Mouse (Mus musculus): ENCODE results near the gene Tmem135. TPM values are rescaled to one million over a fixed set of nuclear protein-coding genes. Genes with fewer than 3 reads are reported as not detected.

Tmem135 gene
- polyA plus RNA-seq, 1 experiment from 2014 or later = 21.7 TPM

DNA sequence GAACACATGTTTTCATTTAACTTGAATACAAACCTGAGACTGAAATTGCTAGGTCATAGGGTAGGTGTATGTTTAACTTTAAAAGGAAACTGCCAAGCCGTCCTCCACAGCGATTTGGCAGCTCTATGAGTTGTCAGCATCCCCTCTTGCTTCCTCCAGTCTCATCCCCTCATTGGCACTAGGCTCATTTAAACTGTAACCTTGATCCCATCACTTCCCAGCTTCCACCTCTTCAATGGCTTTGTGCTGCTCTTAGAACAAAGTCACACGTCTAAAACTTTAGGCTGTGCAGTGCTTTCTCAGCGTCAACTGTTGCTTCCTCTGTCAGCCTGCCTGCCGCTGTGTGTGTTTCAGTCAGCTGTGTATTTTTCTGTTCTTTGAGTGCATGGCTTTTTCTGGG is 23.1 kb upstream of the Tmem135 start:
- H3K4me2 ChIP-seq (replicated peaks; ENCODE audit: low read depth, low read length) = no peak overlapping the region
- 14% methylated on average over 5 of the region's 5 CpGs for WGBS
- H3K27me3 ChIP-seq (replicated peaks; ENCODE audit: insufficient read depth, low read length) = no peaks in the 10 kb centered on the region
- no peak for DNase-seq (ENCODE audit: low spot score)
- no peaks in the 10 kb centered on the region for H3K36me3 ChIP-seq (ENCODE audit: insufficient read depth, low read length)
- H3K27ac ChIP-seq (ENCODE audit: low read length) = no peak overlapping the region
- ATAC-seq = no peak
- H3K4me1 ChIP-seq (ENCODE audit: insufficient read depth, low read depth, low read length) = no peaks in the 10 kb centered on the region
- H3K9ac ChIP-seq (replicated peaks; ENCODE audit: low read depth) = no peak overlapping the region
- no peak overlapping the region for H3K4me3 ChIP-seq (ENCODE audit: low read depth, low read length)
- no peaks in the 10 kb centered on the region for H3K9me3 ChIP-seq (ENCODE audit: low read length)
- TF ChIP-seq EP300 (IDR thresholded peaks at IDR 0.05) (no peak), CTCF (IDR thresholded peaks at IDR 0.05) (no peak)

- Histone ChIP-seq H3K27me3 (replicated peaks; ENCODE audit: insufficient read depth, low read length) (no peaks in the 10 kb centered on the region), H3K4me3 (ENCODE audit: low read depth, low read length) (no peak overlapping the region), H3K9ac (replicated peaks; ENCODE audit: low read depth) (no peak overlapping the region), H3K27ac (ENCODE audit: low read length) (no peak overlapping the region), H3K36me3 (ENCODE audit: insufficient read depth, low read length) (no peaks in the 10 kb centered on the region), H3K9me3 (ENCODE audit: low read length) (no peaks in the 10 kb centered on the region), H3K4me1 (ENCODE audit: insufficient read depth, low read depth, low read length) (no peaks in the 10 kb centered on the region), H3K4me2 (replicated peaks; ENCODE audit: low read depth, low read length) (no peak overlapping the region)
- WGBS = 26% methylated on average over 11 of the region's 11 CpGs
- no peak for DNase-seq (ENCODE audit: low spot score)
- ATAC-seq = no peak
- TF ChIP-seq EP300 (IDR thresholded peaks at IDR 0.05) = no peak
- TF ChIP-seq CTCF (IDR thresholded peaks at IDR 0.05) = no peak
Observed at GRCm38 (mm10) chr7:89425803-89426725, 22.0 kb upstream of the Tmem135 start.

DNA sequence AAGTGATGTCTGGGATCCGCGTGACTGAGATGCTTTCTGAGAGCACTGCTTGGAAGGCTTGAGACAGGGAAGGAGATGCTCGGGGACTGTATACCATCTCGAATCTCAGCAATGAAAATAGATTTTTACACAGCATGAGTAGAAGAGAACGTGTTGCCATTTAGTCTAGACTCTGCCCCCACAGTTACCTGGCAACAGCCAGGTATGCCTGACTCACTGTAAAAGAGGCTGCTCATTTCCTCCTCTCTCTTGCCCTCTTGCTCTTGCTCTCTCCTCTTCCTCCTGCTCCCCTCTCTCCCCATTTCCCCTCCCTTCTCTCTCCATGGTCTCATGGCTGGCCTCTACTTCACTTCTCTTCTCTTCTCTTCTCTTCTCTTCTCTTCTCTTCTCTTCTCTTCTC is 20.6 kb upstream of the Tmem135 start:
- Histone ChIP-seq H3K4me2 (replicated peaks; ENCODE audit: low read depth, low read length) (no peak overlapping the region), H3K9me3 (ENCODE audit: low read length) (no peaks in the 10 kb centered on the region), H3K4me1 (ENCODE audit: insufficient read depth, low read depth, low read length) (no peaks in the 10 kb centered on the region), H3K4me3 (ENCODE audit: low read depth, low read length) (no peak overlapping the region), H3K36me3 (ENCODE audit: insufficient read depth, low read length) (no peaks in the 10 kb centered on the region), H3K27ac (ENCODE audit: low read length) (no peak overlapping the region), H3K27me3 (replicated peaks; ENCODE audit: insufficient read depth, low read length) (no peaks in the 10 kb centered on the region), H3K9ac (replicated peaks; ENCODE audit: low read depth) (no peak overlapping the region)
- no peak for DNase-seq (ENCODE audit: low spot score)
- no peak for ATAC-seq
- 66% methylated on average over 5 of the region's 5 CpGs for whole genome bisulfite sequencing
- TF ChIP-seq EP300 (IDR thresholded peaks at IDR 0.05) (no peak), CTCF (IDR thresholded peaks at IDR 0.05) (no peak)

DNA sequence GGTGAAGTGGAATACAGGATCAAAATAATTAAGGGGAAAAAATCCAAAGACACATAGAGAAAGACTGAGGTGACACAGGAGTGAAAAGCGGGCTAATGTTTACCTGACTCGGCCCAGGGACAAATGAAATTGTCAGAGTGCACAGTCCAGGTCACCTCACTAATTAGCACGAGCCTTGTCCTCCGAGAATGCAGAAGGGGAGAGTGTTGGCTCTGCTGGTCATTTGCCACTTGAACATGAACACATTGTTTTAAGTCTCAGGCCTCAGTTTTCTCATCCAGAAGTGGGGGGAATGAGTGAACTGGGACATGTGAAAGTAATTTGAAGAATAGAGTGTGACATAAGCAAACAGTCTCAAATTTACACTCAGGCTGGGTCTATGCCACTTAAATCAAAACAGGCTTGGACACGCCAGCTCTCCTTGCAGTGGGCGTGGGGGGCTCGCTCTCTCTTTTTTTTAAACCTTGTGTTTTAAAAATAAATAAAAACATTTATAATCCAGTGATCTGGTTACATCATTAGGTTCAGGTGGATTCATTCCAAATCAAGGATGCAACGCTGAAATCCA is 19.8 kb upstream of the Tmem135 start:
- 62% methylated on average over 8 of the region's 8 CpGs for WGBS

GRCm38 (mm10) chr7:89423194-89423593 is 19.2 kb upstream of the Tmem135 start:
- 19% methylated on average over 5 of the region's 5 CpGs for WGBS
- no peak for ATAC-seq

More for the DNA sequence above, 19.8 kb upstream of the Tmem135 start:
- Histone ChIP-seq H3K27ac (ENCODE audit: low read length) (no peak overlapping the region), H3K9me3 (ENCODE audit: low read length) (no peaks in the 10 kb centered on the region), H3K4me3 (ENCODE audit: low read depth, low read length) (no peak overlapping the region), H3K27me3 (replicated peaks; ENCODE audit: insufficient read depth, low read length) (no peaks in the 10 kb centered on the region), H3K9ac (replicated peaks; ENCODE audit: low read depth) (no peak overlapping the region), H3K4me1 (ENCODE audit: insufficient read depth, low read depth, low read length) (no peaks in the 10 kb centered on the region), H3K4me2 (replicated peaks; ENCODE audit: low read depth, low read length) (no peak overlapping the region), H3K36me3 (ENCODE audit: insufficient read depth, low read length) (no peaks in the 10 kb centered on the region)
- ATAC-seq = no peak
- no peak for TF ChIP-seq EP300 (IDR thresholded peaks at IDR 0.05)
- no peak for TF ChIP-seq CTCF (IDR thresholded peaks at IDR 0.05)
- no peak for DNase-seq (ENCODE audit: low spot score)

GRCm38 (mm10) chr7:89422650-89423049 is 18.6 kb upstream of the Tmem135 start:
- Histone ChIP-seq H3K4me2 (replicated peaks; ENCODE audit: low read depth, low read length) (no peak overlapping the region), H3K4me3 (ENCODE audit: low read depth, low read length) (no peak overlapping the region), H3K36me3 (ENCODE audit: insufficient read depth, low read length) (no peaks in the 10 kb centered on the region), H3K9me3 (ENCODE audit: low read length) (no peaks in the 10 kb centered on the region), H3K27me3 (replicated peaks; ENCODE audit: insufficient read depth, low read length) (no peaks in the 10 kb centered on the region), H3K9ac (replicated peaks; ENCODE audit: low read depth) (no peak overlapping the region), H3K27ac (ENCODE audit: low read length) (no peak overlapping the region), H3K4me1 (ENCODE audit: insufficient read depth, low read depth, low read length) (no peaks in the 10 kb centered on the region)
- DNase-seq (ENCODE audit: low spot score) (no peak), ATAC-seq (no peak)
- 35% methylated on average over 8 of the region's 8 CpGs for WGBS
- TF ChIP-seq CTCF (IDR thresholded peaks at IDR 0.05) = no peak
- TF ChIP-seq EP300 (IDR thresholded peaks at IDR 0.05) = no peak

More at GRCm38 (mm10) chr7:89423194-89423593, 19.2 kb upstream of the Tmem135 start:
- Histone ChIP-seq H3K4me2 (replicated peaks; ENCODE audit: low read depth, low read length) (no peak overlapping the region), H3K4me1 (ENCODE audit: insufficient read depth, low read depth, low read length) (no peaks in the 10 kb centered on the region), H3K36me3 (ENCODE audit: insufficient read depth, low read length) (no peaks in the 10 kb centered on the region), H3K27ac (ENCODE audit: low read length) (no peak overlapping the region), H3K9me3 (ENCODE audit: low read length) (no peaks in the 10 kb centered on the region), H3K9ac (replicated peaks; ENCODE audit: low read depth) (no peak overlapping the region), H3K27me3 (replicated peaks; ENCODE audit: insufficient read depth, low read length) (no peaks in the 10 kb centered on the region), H3K4me3 (ENCODE audit: low read depth, low read length) (no peak overlapping the region)
- no peak for DNase-seq (ENCODE audit: low spot score)
- no peak for TF ChIP-seq CTCF (IDR thresholded peaks at IDR 0.05)
- no peak for TF ChIP-seq EP300 (IDR thresholded peaks at IDR 0.05)
